Mouse (Mus musculus): ENCODE results near the gene Lypd6b. TPM values are rescaled to one million over a fixed set of nuclear protein-coding genes. Genes with fewer than 3 reads are reported as not detected.

The Lypd6b gene
- 0.12 TPM in 1 of 2 replicates, not detected in the other for polyA plus RNA-seq (2016; fragmentation: Nextera tagmentation; extraction: Ambion mirVana)

- Histone ChIP-seq H3K36me3 (no peaks in the 10 kb centered on the region), H3K4me1 (no peaks in the 10 kb centered on the region; the same call in 1 of the 2 replicates), H3K4me3 (peak within 1 kb of the TSS; percentile 53), H3K9ac (no peak within 1 kb of the TSS; the same call in 1 of the 2 replicates), H3K4me2 (peak within 1 kb of the TSS; percentile 75), H3K27me3 (replicated peaks) (peaks cover 66% of the 10 kb centered on the region), H3K27ac (no peak within 1 kb of the TSS), H3K9me3 (replicated peaks) (no peaks in the 10 kb centered on the region)
- 2% methylated on average over 79 of the region's 79 CpGs for WGBS (ENCODE audit: insufficient replicate concordance)
- no peak for ATAC-seq
These were observed at the start of gene Lypd6b for GRCm38 (mm10) chr2:49787376-49788050. Lypd6b (plus strand) TSS chr2:49787688.

GRCm38 (mm10) chr2:49739046-49739445, 48.4 kb upstream of the Lypd6b start:
- Histone ChIP-seq H3K36me3 (no peaks in the 10 kb centered on the region), H3K9me3 (replicated peaks) (no peaks in the 10 kb centered on the region), H3K4me1 (peaks cover 1% of the 10 kb centered on the region; the same call in 1 of the 2 replicates), H3K9ac (no peak overlapping the region), H3K4me2 (no peak overlapping the region), H3K27me3 (replicated peaks) (no peaks in the 10 kb centered on the region), H3K4me3 (no peak overlapping the region), H3K27ac (no peak overlapping the region)
- 70% methylated on average over 5 of the region's 5 CpGs for WGBS (ENCODE audit: insufficient replicate concordance)
- ATAC-seq = no peak

GRCm38 (mm10) chr2:49741026-49741425, 46.5 kb upstream of the Lypd6b start:
- Histone ChIP-seq H3K4me2 (no peak overlapping the region), H3K27me3 (replicated peaks) (no peaks in the 10 kb centered on the region), H3K9me3 (replicated peaks) (no peaks in the 10 kb centered on the region), H3K27ac (no peak overlapping the region), H3K4me3 (no peak overlapping the region), H3K4me1 (no peaks in the 10 kb centered on the region; the same call in 1 of the 2 replicates), H3K9ac (no peak overlapping the region), H3K36me3 (no peaks in the 10 kb centered on the region)
- WGBS (ENCODE audit: insufficient replicate concordance) = 52% methylated on average over 6 of the region's 6 CpGs
- no peak for ATAC-seq

GRCm38 (mm10) chr2:49741895-49742734, 45.4 kb upstream of the Lypd6b start:
- no peak overlapping the region for H3K9ac ChIP-seq
- ATAC-seq = no peak
- H3K36me3 ChIP-seq = no peaks in the 10 kb centered on the region
- no peak overlapping the region for H3K4me3 ChIP-seq
- H3K4me2 ChIP-seq = no peak overlapping the region
- no peak overlapping the region for H3K27ac ChIP-seq
- H3K27me3 ChIP-seq (replicated peaks) = no peaks in the 10 kb centered on the region
- 64% methylated on average over 16 of the region's 16 CpGs for WGBS (ENCODE audit: insufficient replicate concordance)
- H3K9me3 ChIP-seq (replicated peaks) = no peaks in the 10 kb centered on the region
- H3K4me1 ChIP-seq = no peaks in the 10 kb centered on the region; the same call in 1 of the 2 replicates

GRCm38 (mm10) chr2:49742919-49743318, 44.6 kb upstream of the Lypd6b start:
- ATAC-seq = no peak
- Histone ChIP-seq H3K4me2 (no peak overlapping the region), H3K27me3 (replicated peaks) (no peaks in the 10 kb centered on the region), H3K4me1 (no peaks in the 10 kb centered on the region; the same call in 1 of the 2 replicates), H3K9ac (no peak overlapping the region), H3K4me3 (no peak overlapping the region), H3K27ac (no peak overlapping the region), H3K36me3 (no peaks in the 10 kb centered on the region), H3K9me3 (replicated peaks) (no peaks in the 10 kb centered on the region)
- WGBS (ENCODE audit: insufficient replicate concordance) = 69% methylated on average over 4 of the region's 4 CpGs

- Histone ChIP-seq H3K4me3 (no peak overlapping the region), H3K27ac (no peak overlapping the region), H3K27me3 (replicated peaks) (no peaks in the 10 kb centered on the region), H3K9ac (no peak overlapping the region), H3K36me3 (no peaks in the 10 kb centered on the region), H3K9me3 (replicated peaks) (no peaks in the 10 kb centered on the region), H3K4me2 (no peak overlapping the region), H3K4me1 (no peaks in the 10 kb centered on the region; the same call in 1 of the 2 replicates)
- 66% methylated on average over 6 of the region's 6 CpGs for WGBS (ENCODE audit: insufficient replicate concordance)
- ATAC-seq = no peak
These were observed 43.7 kb upstream of the Lypd6b start for GRCm38 (mm10) chr2:49743775-49744174.

- ATAC-seq = no peak
- no peaks in the 10 kb centered on the region for H3K27me3 ChIP-seq (replicated peaks)
- H3K36me3 ChIP-seq = no peaks in the 10 kb centered on the region
- H3K4me3 ChIP-seq = no peak overlapping the region
- 47% methylated on average over 11 of the region's 11 CpGs for WGBS (ENCODE audit: insufficient replicate concordance)
- H3K4me1 ChIP-seq = no peaks in the 10 kb centered on the region; the same call in 1 of the 2 replicates
- H3K27ac ChIP-seq = no peak overlapping the region
- H3K9ac ChIP-seq = no peak overlapping the region
- no peaks in the 10 kb centered on the region for H3K9me3 ChIP-seq (replicated peaks)
- H3K4me2 ChIP-seq = no peak overlapping the region
These were observed 43.0 kb upstream of the Lypd6b start for GRCm38 (mm10) chr2:49744251-49745093.

- WGBS (ENCODE audit: insufficient replicate concordance) = 64% methylated on average over 14 of the region's 14 CpGs
- Histone ChIP-seq H3K4me2 (no peak overlapping the region), H3K9me3 (replicated peaks) (no peaks in the 10 kb centered on the region), H3K27me3 (replicated peaks) (no peaks in the 10 kb centered on the region), H3K36me3 (no peaks in the 10 kb centered on the region), H3K27ac (no peak overlapping the region), H3K4me1 (no peaks in the 10 kb centered on the region; the same call in 1 of the 2 replicates), H3K9ac (no peak overlapping the region), H3K4me3 (no peak overlapping the region)
- no peak; the same call in 1 of the 2 replicates for ATAC-seq
These were observed 42.2 kb upstream of the Lypd6b start for GRCm38 (mm10) chr2:49745094-49745781.

- no peaks in the 10 kb centered on the region for H3K36me3 ChIP-seq
- H3K9ac ChIP-seq = no peak overlapping the region
- H3K4me1 ChIP-seq = no peaks in the 10 kb centered on the region; the same call in 1 of the 2 replicates
- ATAC-seq = no peak
- no peaks in the 10 kb centered on the region for H3K9me3 ChIP-seq (replicated peaks)
- H3K27me3 ChIP-seq (replicated peaks) = no peaks in the 10 kb centered on the region
- no peak overlapping the region for H3K4me2 ChIP-seq
- WGBS (ENCODE audit: insufficient replicate concordance) = 55% methylated on average over 7 of the region's 7 CpGs
- no peak overlapping the region for H3K4me3 ChIP-seq
- no peak overlapping the region for H3K27ac ChIP-seq
These were observed 40.5 kb upstream of the Lypd6b start for GRCm38 (mm10) chr2:49746947-49747346.

GRCm38 (mm10) chr2:49747670-49748069, 39.8 kb upstream of the Lypd6b start:
- Histone ChIP-seq H3K27ac (no peak overlapping the region), H3K9me3 (replicated peaks) (no peaks in the 10 kb centered on the region), H3K27me3 (replicated peaks) (no peaks in the 10 kb centered on the region), H3K36me3 (no peaks in the 10 kb centered on the region), H3K9ac (no peak overlapping the region), H3K4me3 (no peak overlapping the region), H3K4me1 (no peaks in the 10 kb centered on the region), H3K4me2 (no peak overlapping the region)
- ATAC-seq = no peak
- WGBS (ENCODE audit: insufficient replicate concordance) = 65% methylated on average over 2 of the region's 2 CpGs

GRCm38 (mm10) chr2:49748628-49749342, 38.7 kb upstream of the Lypd6b start:
- Histone ChIP-seq H3K4me2 (no peak overlapping the region), H3K9ac (no peak overlapping the region), H3K9me3 (replicated peaks) (no peaks in the 10 kb centered on the region), H3K36me3 (no peaks in the 10 kb centered on the region), H3K4me1 (no peaks in the 10 kb centered on the region), H3K27me3 (replicated peaks) (no peaks in the 10 kb centered on the region), H3K27ac (no peak overlapping the region), H3K4me3 (no peak overlapping the region)
- ATAC-seq = no peak
- WGBS (ENCODE audit: insufficient replicate concordance) = 62% methylated on average over 14 of the region's 14 CpGs
